Mouse (Mus musculus) c-Kit-positive CD71-positive TER-119-negative erythroid progenitor cells, embryonic 14.5 days (primary cell): ENCODE measurements around the gene Dda1.

Source experiments
- DNase-seq: peaks from one replicate; pipeline ENCODE4 v3.0.0-alpha.2; 2013; ENCODE audit warnings: low read depth

Dda1 gene

GRCm38 (mm10) chr8:71496481-71496880, 27.5 kb downstream of the Dda1 start:
- DNase-seq, result no peak

GRCm38 (mm10) chr8:71497077-71497645, 28.2 kb downstream of the Dda1 start:
- DNase-seq, result no peak

- DNase-seq, result no peak
These were observed 29.0 kb downstream of the Dda1 start for GRCm38 (mm10) chr8:71497881-71498501.

- no peak for DNase-seq
These were observed 30.1 kb downstream of the Dda1 start for GRCm38 (mm10) chr8:71498816-71499690.

- DNase-seq, result no peak
These were observed 35.4 kb downstream of the Dda1 start for GRCm38 (mm10) chr8:71504349-71504748.

GRCm38 (mm10) chr8:71505326-71505725, 36.3 kb downstream of the Dda1 start:
- DNase-seq, result no peak

- DNase-seq, result no peak
These were observed 37.0 kb downstream of the Dda1 start for GRCm38 (mm10) chr8:71505979-71506378.

GRCm38 (mm10) chr8:71507589-71508104, 38.6 kb downstream of the Dda1 start:
- DNase-seq, result peak; percentile 63

- no peak for DNase-seq
These were observed 40.3 kb downstream of the Dda1 start for GRCm38 (mm10) chr8:71509316-71509715.

- DNase-seq, result peak; percentile 64
These were observed 42.6 kb downstream of the Dda1 start, which contains the start of gene Plvap for GRCm38 (mm10) chr8:71511644-71512043. TSS of gene Plvap (minus strand) at chr8:71511752.

GRCm38 (mm10) chr8:71513018-71513754, 44.2 kb downstream of the Dda1 start:
- DNase-seq, result no peak

- DNase-seq, result no peak
These were observed 46.0 kb downstream of the Dda1 start for GRCm38 (mm10) chr8:71515043-71515442.

GRCm38 (mm10) chr8:71516786-71517185, 47.8 kb downstream of the Dda1 start:
- DNase-seq, result no peak

GRCm38 (mm10) chr8:71519037-71519825, 50.2 kb downstream of the Dda1 start:
- DNase-seq, result peak; percentile 66

- DNase-seq, result peak; percentile 89
These were observed 52.6 kb downstream of the Dda1 start for GRCm38 (mm10) chr8:71521634-71522033.

- no peak for DNase-seq
These were observed 56.4 kb downstream of the Dda1 start, which contains the start of gene Ccdc194 for GRCm38 (mm10) chr8:71525226-71526050. TSS of gene Ccdc194 (minus strand) at chr8:71525711.
